Mouse (Mus musculus) MEL (cell line): ENCODE data around the gene Sim2. TPM values are rescaled to one million over a fixed set of nuclear protein-coding genes. Genes with fewer than 3 reads are reported as not detected.

Source experiments
- DNase-seq: peaks from one replicate; pipeline ENCODE4 v3.0.0; 2011; ENCODE audit warnings: low read depth, low spot score
- H3K27ac ChIP-seq: 2 replicates; pipeline ENCODE4 v1.5.1; 2012; ENCODE audit warnings: low read depth, mild to moderate bottlenecking, control low read depth, low read length, moderate library complexity; ENCODE audit not compliant: control insufficient read depth
- H3K27me3 ChIP-seq, 2 experiments: fragments of 150-350 bp in 1 of 2; sonication (generic) in 1 of 2; 2 replicates each; pipeline ENCODE4 v1.6.1; 2012; ENCODE audit warnings: low read length in 2 of 2, mild to moderate bottlenecking in 2 of 2, improper control_type of control experiment in 1 of 2, moderate library complexity in 1 of 2; ENCODE audit not compliant: insufficient read depth in 2 of 2, control insufficient read depth in 1 of 2
- H3K36me3 ChIP-seq, 2 experiments: 2 replicates each; pipeline ENCODE4 v1.6.1; 2012 to 2014; ENCODE audit warnings: low read length in 2 of 2, improper control_type of control experiment in 1 of 2, inconsistent platforms in 1 of 2, mild to moderate bottlenecking in 1 of 2; ENCODE audit not compliant: insufficient read depth in 2 of 2, control insufficient read depth in 1 of 2
- H3K4me1 ChIP-seq, 2 experiments: fragments of 150-350 bp in 1 of 2; sonication (generic) in 1 of 2; 2 replicates each; pipeline ENCODE4 v1.6.1; 2012; ENCODE audit warnings: low read length in 2 of 2, improper control_type of control experiment in 1 of 2, mild to moderate bottlenecking in 1 of 2; ENCODE audit not compliant: insufficient read depth in 2 of 2, control insufficient read depth in 1 of 2
- H3K4me3 ChIP-seq, 2 experiments: fragments of 150-350 bp in 1 of 2; sonication (generic) in 1 of 2; 2 replicates each; pipeline ENCODE4 v1.5.1; 2012; ENCODE audit warnings: low read depth in 2 of 2, low read length in 2 of 2, mild to moderate bottlenecking in 2 of 2, moderate library complexity in 2 of 2, control low read depth in 1 of 2, improper control_type of control experiment in 1 of 2; ENCODE audit not compliant: control insufficient read depth in 1 of 2, insufficient read depth in 1 of 2
- H3K79me2 ChIP-seq: 2 replicates; pipeline ENCODE4 v1.6.1; 2012; ENCODE audit warnings: mild to moderate bottlenecking, low read length, moderate library complexity; ENCODE audit not compliant: control insufficient read depth, poor library complexity, insufficient read depth
- H3K9ac ChIP-seq: 2 replicates; pipeline ENCODE4 v1.6.1; 2012; ENCODE audit warnings: low read depth, mild to moderate bottlenecking, control low read depth, low read length, moderate library complexity; ENCODE audit not compliant: control insufficient read depth, poor library complexity, severe bottlenecking
- H3K9me3 ChIP-seq: fragments of 150-350 bp; sonication (generic); replicated peaks from 2 replicates; pipeline ENCODE4 v1.6.1; 2012; ENCODE audit warnings: mild to moderate bottlenecking, low read length, improper control_type of control experiment, moderate library complexity; ENCODE audit not compliant: insufficient read depth
- CHD1 ChIP-seq: IDR thresholded peaks from 2 replicates; pipeline ENCODE4 v1.6.1; 2012; ENCODE audit warnings: low read depth, mild to moderate bottlenecking, inconsistent platforms, low read length, improper control_type of control experiment
- E2F4 ChIP-seq: IDR thresholded peaks from 2 replicates; pipeline ENCODE4 v1.6.1; 2011; ENCODE audit warnings: low read depth, low read length, improper control_type of control experiment, borderline replicate concordance
- ELF1 ChIP-seq: IDR thresholded peaks from 2 replicates; pipeline ENCODE4 v1.6.1; 2014; ENCODE audit warnings: low read depth, mild to moderate bottlenecking, inconsistent platforms, low read length, improper control_type of control experiment, moderate library complexity
- JUND ChIP-seq: IDR thresholded peaks from 2 replicates; pipeline ENCODE4 v1.6.1; 2011; ENCODE audit warnings: low read depth, mild to moderate bottlenecking, improper control_type of control experiment, low read length
- MEF2A ChIP-seq: IDR thresholded peaks from 2 replicates; pipeline ENCODE4 v1.6.1; 2014; ENCODE audit warnings: low read depth, mild to moderate bottlenecking, inconsistent platforms, low read length, improper control_type of control experiment; ENCODE audit not compliant: poor library complexity, insufficient replicate concordance, severe bottlenecking; ENCODE audit errors: extremely low read depth
- MYC ChIP-seq: IDR thresholded peaks from 2 replicates; pipeline ENCODE4 v1.6.1; 2011; ENCODE audit warnings: low read depth, mild to moderate bottlenecking, low read length, improper control_type of control experiment, moderate library complexity
- POLR2AphosphoS2 ChIP-seq: IDR thresholded peaks from 2 replicates; pipeline ENCODE4 v1.6.1; 2011; ENCODE audit warnings: low read length, improper control_type of control experiment
- RAD21 ChIP-seq: IDR thresholded peaks from 2 replicates; pipeline ENCODE4 v1.6.1; 2011; ENCODE audit warnings: mild to moderate bottlenecking, low read depth, low read length, improper control_type of control experiment
- SIN3A ChIP-seq: IDR thresholded peaks from 2 replicates; pipeline ENCODE4 v1.6.1; 2012; ENCODE audit warnings: low read length, improper control_type of control experiment, inconsistent platforms
- TBP ChIP-seq: IDR thresholded peaks from 2 replicates; pipeline ENCODE4 v1.8.0; 2011; ENCODE audit warnings: low read depth, low read length, improper control_type of control experiment
- UBTF ChIP-seq: IDR thresholded peaks from 2 replicates; pipeline ENCODE4 v1.6.1; 2012; ENCODE audit warnings: low read depth, mild to moderate bottlenecking, inconsistent platforms, low read length, improper control_type of control experiment, moderate library complexity, borderline replicate concordance; ENCODE audit not compliant: insufficient read depth
- USF2 ChIP-seq, 2 experiments: IDR thresholded peaks; 2 replicates each; pipeline ENCODE4 v1.6.1; 2011 to 2012; ENCODE audit warnings: improper control_type of control experiment in 2 of 2, low read length in 2 of 2, borderline replicate concordance in 1 of 2, inconsistent platforms in 1 of 2, low read depth in 1 of 2, mild to moderate bottlenecking in 1 of 2; ENCODE audit not compliant: insufficient read depth in 1 of 2
- ZKSCAN1 ChIP-seq: IDR thresholded peaks from 2 replicates; pipeline ENCODE4 v1.6.1; 2012; ENCODE audit warnings: low read depth, mild to moderate bottlenecking, inconsistent platforms, low read length, improper control_type of control experiment, moderate library complexity
- ZNF384 ChIP-seq: IDR thresholded peaks from 2 replicates; pipeline ENCODE4 v1.6.1; 2012; ENCODE audit warnings: low read depth, mild to moderate bottlenecking, inconsistent platforms, low read length, improper control_type of control experiment
- polyA plus RNA-seq, 2 experiments: library from polyadenylated mRNA; stranded (reverse) in 1 of 2; unstranded in 1 of 2; fragments of >175 nt in 1 of 2; fragments of >200 nt in 1 of 2; gene quantifications; 2 replicates each; pipeline versions ENCODE4 v1.2.1 to v1.2.4; 2012; ENCODE audit warnings: low replicate concordance in 2 of 2, low read depth in 1 of 2; ENCODE audit not compliant: insufficient read length in 2 of 2, insufficient read depth in 1 of 2, missing spikeins in 1 of 2
- total RNA-seq: library from RNA; depleted of rRNA; stranded (reverse); fragments of 300-350 nt; gene quantifications from 2 replicates; pipeline ENCODE4 v1.2.3, GENCODE M21; 2012

Gene Sim2
- total and polyA plus RNA-seq, 3 experiments = not detected

DNA sequence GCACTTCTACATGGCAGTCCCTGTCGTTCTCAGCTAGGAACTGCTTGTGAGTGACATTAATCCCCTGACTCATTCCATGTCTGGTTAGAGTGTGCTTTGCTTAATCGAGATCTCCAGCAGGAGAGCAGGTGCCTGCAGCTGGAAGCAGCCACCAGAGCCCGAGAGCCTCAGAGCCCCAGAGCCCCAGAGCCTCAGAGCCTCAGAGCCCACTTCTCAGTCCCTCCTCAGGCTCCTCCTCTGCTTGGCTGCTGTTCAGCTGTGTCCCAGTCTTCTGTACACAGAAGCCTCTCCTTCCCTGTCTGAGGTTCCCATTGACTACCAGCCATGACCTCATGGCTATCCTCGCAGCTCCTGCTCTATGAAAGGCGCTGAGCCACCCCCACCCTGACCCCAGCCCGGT lies 32.6 kb downstream of the Sim2 start:
- H3K9ac ChIP-seq = no peak overlapping the region
- no peak for TF ChIP-seq CHD1
- no peak for TF ChIP-seq MEF2A
- TF ChIP-seq UBTF = no peak
- no peak for TF ChIP-seq ELF1
- no peak for TF ChIP-seq TBP
- no peak for TF ChIP-seq MYC
- TF ChIP-seq SIN3A = no peak
- no peaks in the 10 kb centered on the region for H3K4me1 ChIP-seq
- no peaks in the 10 kb centered on the region for H3K9me3 ChIP-seq
- no peak for DNase-seq
- no peaks in the 10 kb centered on the region for H3K79me2 ChIP-seq
- H3K36me3 ChIP-seq = no peaks in the 10 kb centered on the region
- H3K4me3 ChIP-seq = no peak overlapping the region
- H3K27ac ChIP-seq = no peak overlapping the region
- peaks cover 3 to 6% of the 10 kb centered on the region in 2 experiments; a peak in 2 of 4 replicates for H3K27me3 ChIP-seq

GRCm38 (mm10) chr16:94118394-94118793 lies 33.7 kb downstream of the Sim2 start:
- H3K27me3 ChIP-seq = peaks cover 1 to 3% of the 10 kb centered on the region in 2 experiments; a peak in 2 of 4 replicates
- no peak overlapping the region for H3K27ac ChIP-seq
- no peak overlapping the region for H3K9ac ChIP-seq
- H3K4me3 ChIP-seq = no peak overlapping the region
- no peaks in the 10 kb centered on the region for H3K9me3 ChIP-seq
- H3K4me1 ChIP-seq = no peaks in the 10 kb centered on the region
- no peaks in the 10 kb centered on the region for H3K79me2 ChIP-seq
- DNase-seq = no peak
- TF ChIP-seq ZKSCAN1 = peak; percentile 85
- no peak for TF ChIP-seq E2F4
- no peak for TF ChIP-seq JUND
- no peak for TF ChIP-seq RAD21
- TF ChIP-seq ZNF384 = no peak
- no peaks in the 10 kb centered on the region for H3K36me3 ChIP-seq

GRCm38 (mm10) chr16:94122347-94122746 lies 37.6 kb downstream of the Sim2 start:
- Histone ChIP-seq H3K9me3 (no peaks in the 10 kb centered on the region), H3K36me3 (no peaks in the 10 kb centered on the region), H3K4me3 (no peak overlapping the region), H3K27ac (no peak overlapping the region), H3K9ac (no peak overlapping the region), H3K4me1 (no peaks in the 10 kb centered on the region), H3K79me2 (no peaks in the 10 kb centered on the region), H3K27me3 (no peaks in the 10 kb centered on the region; a peak in 1 of 4 replicates)
- no peak for TF ChIP-seq ELF1
- TF ChIP-seq POLR2AphosphoS2 = no peak
- no peak for TF ChIP-seq USF2 (IDR thresholded peaks at IDR 0.05; ENCODE audit: borderline replicate concordance in 1 of 2, insufficient read depth in 1 of 2, low read depth in 1 of 2, low read length in 2 of 2)
- peak; percentile 21 for DNase-seq
